ENCODE assay signal across 25 mouse cellular contexts in genomic region chr12:34984461-34984860, GRCm38 (mm10). TPM values are rescaled to one million over a fixed set of nuclear protein-coding genes. Genes with fewer than 3 reads are reported as not detected.
"Had no signal": no experiment of that assay in that cellular context is flagged by ENCODE, and none has a peak within 500 bp of the region (broad histone marks: within the 10 kb centered on the region; RNA-seq: fewer than 3 reads in every experiment).

Gene Prps1l1 (plus strand): TSS chr12:34984761.

- H3K27me3 ChIP-seq: liver, embryonic 15.5 days; lung, embryonic 15.5 days; midbrain, embryonic 12.5 days; neural tube, embryonic 13.5 days; neural tube, embryonic 15.5 days; stomach, embryonic 15.5 days had no signal

- H3K4me2 ChIP-seq: liver, embryonic 15.5 days; lung, embryonic 15.5 days; midbrain, embryonic 12.5 days; neural tube, embryonic 13.5 days; neural tube, embryonic 15.5 days; stomach, embryonic 15.5 days had no signal

- H3K9ac ChIP-seq: liver, embryonic 15.5 days; liver, postnatal 0 days; lung, embryonic 15.5 days; midbrain, embryonic 12.5 days; neural tube, embryonic 13.5 days; neural tube, embryonic 15.5 days; stomach, embryonic 15.5 days had no signal

- DNase-seq: liver, postnatal 0 days; lung, adult 2 months; lung, postnatal 14 days; lung, postnatal 36 days; midbrain, embryonic 14.5 days; right cerebral cortex, postnatal 14 days; thymus, adult 2 months; thymus, postnatal 25 days; thymus, postnatal 4 days had no signal

- ATAC-seq: liver, postnatal 0 days; lung, postnatal 0 days; midbrain, embryonic 16.5 days had no signal

- H3K27ac ChIP-seq: liver, embryonic 15.5 days; lung, embryonic 15.5 days; macrophage; midbrain, embryonic 10.5 days; midbrain, embryonic 12.5 days; neural tube, embryonic 13.5 days; neural tube, embryonic 15.5 days; stomach, embryonic 15.5 days; stomach, postnatal 0 days had no signal

- H3K9me3 ChIP-seq: liver, embryonic 15.5 days; lung, embryonic 15.5 days; midbrain, embryonic 10.5 days; midbrain, embryonic 12.5 days; neural tube, embryonic 13.5 days; neural tube, embryonic 15.5 days; stomach, embryonic 15.5 days had no signal

- H3K4me3 ChIP-seq: liver, embryonic 15.5 days; lung, embryonic 15.5 days; midbrain, embryonic 10.5 days; midbrain, embryonic 12.5 days; myocyte; neural tube, embryonic 13.5 days; neural tube, embryonic 15.5 days; stomach, embryonic 15.5 days had no signal

- H3K36me3 ChIP-seq: liver, embryonic 15.5 days; lung, embryonic 15.5 days; midbrain, embryonic 10.5 days; midbrain, embryonic 12.5 days; neural tube, embryonic 13.5 days; neural tube, embryonic 15.5 days; stomach, embryonic 15.5 days had no signal

- H3K4me1 ChIP-seq: liver, embryonic 15.5 days; lung, embryonic 15.5 days; midbrain, embryonic 10.5 days; midbrain, embryonic 12.5 days; neural tube, embryonic 13.5 days; neural tube, embryonic 15.5 days; stomach, embryonic 15.5 days had no signal

RNA-seq across cellular contexts. Expression of gene Prps1l1, which starts in this region (rescaled TPM):
- total RNA-seq: megakaryocyte-erythroid progenitor cell, adult 5-6 weeks had no signal
- polyA plus RNA-seq: liver, embryonic 15.5 days; liver, postnatal 0 days; lung, adult 2 months; lung, embryonic 15.5 days; lung, postnatal 0 days; macrophage; midbrain, embryonic 10.5 days; midbrain, embryonic 12.5 days; midbrain, embryonic 14.5 days; midbrain, embryonic 16.5 days; myocyte; neural tube, embryonic 11.5 days; neural tube, embryonic 13.5 days; neural tube, embryonic 15.5 days; spleen, adult 2 months; stomach, embryonic 15.5 days; stomach, postnatal 0 days; thymus, adult 2 months; urinary bladder, adult 2 months had no signal
